Mouse (Mus musculus): ENCODE measurements around the gene Gnptg.

Gene Gnptg

DNA sequence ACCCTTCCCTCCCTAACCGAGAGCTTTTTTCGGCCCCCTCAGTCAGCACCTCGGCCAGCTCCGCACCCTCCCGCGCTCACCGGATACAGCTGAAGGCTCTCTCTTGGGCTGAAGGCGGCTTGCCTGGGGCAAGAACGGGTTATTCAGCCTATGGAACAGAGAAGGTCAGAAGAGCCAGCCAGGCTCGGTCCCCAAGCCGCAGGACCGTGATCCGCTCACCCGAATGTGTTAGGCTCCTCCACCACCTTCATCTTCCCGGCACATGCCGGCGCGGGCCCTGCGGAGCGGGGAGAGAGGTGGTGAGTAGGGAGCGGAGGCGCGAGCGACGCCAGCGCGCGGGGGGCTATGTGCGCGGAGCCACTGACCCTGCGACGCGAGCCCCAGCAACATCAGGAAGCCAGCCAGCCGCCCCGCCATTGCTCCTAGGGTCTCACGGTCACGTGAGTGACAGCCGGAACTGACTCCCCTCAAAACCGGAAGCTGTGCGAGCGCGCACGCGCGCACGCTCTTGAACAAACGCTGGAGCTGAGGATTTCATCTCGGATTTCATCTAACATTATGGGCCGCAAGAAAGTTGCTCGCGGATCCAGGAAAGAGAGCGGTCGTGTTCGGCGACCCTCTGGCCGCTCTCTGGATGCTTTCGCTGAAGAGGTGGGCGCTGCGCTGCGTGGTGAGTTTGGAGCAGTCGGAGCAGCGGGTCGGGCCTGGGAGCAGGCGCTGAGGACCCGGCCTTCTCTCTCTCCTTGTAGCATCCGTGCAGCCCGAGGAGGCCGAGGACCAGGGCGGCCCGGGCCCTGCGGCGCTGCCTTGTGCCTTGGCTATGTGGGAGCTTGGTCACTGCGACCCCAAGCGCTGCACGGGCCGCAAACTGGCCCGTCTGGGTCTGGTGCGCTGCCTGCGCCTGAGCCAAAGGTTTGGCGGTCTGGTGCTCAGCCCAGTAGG, at the start of gene Gnptg, which contains the start of gene Tsr3:
TSS of gene Gnptg (minus strand) at position 430 of the 942 bp plus-strand sequence.
TSS of gene Tsr3 (plus strand) at position 476 of the 942 bp plus-strand sequence.
- peak; percentile 87 for DNase-seq (ENCODE audit: low spot score)

DNA sequence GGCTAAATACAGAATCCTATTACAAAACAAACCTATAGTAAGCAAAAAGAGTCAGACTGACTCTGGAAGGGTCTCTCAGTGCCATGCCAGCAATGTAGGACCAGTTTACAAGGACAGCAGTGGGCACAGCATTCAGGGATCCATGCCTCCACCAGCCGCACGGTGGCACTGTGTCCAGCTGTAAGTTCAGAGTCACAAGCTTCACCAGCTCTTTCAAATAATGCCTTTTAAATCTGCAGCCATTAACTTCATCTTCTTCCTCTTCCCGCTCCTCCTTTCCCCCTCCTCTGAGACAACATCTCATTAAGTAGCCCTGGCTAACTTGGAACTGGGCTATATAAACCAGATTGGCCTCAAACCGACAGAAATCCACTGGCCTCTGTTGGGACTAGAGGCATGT, 48.9 kb upstream of the Gnptg start:
- DNase-seq (ENCODE audit: low spot score), result peak; percentile 45

DNA sequence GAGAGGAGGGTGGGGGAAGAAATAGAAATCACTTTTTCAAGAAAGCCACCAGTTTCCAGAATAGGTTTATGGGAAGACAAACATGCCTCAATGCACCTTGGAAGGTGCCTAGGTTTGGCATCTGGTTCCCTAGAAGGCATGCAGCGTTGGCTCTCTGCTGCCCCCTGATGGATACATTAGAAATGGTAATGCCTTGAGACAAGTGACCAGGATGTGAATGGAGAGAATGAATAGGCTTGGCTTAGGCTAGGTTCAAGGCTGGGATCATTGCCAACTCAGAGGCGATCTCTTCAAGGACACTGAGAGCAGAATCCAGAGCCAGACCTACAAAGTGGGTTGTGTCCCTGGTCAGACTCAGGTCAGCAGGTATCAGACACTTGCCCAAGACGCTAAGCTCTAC, 45.1 kb upstream of the Gnptg start:
- DNase-seq (ENCODE audit: low spot score), result peak; percentile 72

DNA sequence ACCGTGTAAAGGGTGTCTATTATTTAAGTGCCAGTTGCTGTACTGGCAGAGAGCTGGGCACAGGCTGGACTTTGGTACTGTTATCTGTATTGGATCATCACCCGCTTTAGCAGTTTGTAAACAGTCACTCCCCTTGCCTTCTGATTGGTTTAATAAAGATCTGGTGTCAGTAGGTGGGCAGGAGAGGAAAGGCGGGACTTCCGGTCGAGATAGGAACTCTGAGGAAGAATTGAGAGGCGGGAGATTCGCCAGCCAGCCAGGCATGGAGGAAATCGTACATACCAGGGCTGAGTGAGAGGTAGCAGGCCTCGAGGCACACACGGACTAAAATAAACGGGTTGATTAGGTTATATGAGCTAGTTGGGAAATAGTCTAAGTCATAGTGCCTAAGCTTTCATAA, 42.2 kb upstream of the Gnptg start:
- DNase-seq (ENCODE audit: low spot score), result peak; percentile 72

DNA sequence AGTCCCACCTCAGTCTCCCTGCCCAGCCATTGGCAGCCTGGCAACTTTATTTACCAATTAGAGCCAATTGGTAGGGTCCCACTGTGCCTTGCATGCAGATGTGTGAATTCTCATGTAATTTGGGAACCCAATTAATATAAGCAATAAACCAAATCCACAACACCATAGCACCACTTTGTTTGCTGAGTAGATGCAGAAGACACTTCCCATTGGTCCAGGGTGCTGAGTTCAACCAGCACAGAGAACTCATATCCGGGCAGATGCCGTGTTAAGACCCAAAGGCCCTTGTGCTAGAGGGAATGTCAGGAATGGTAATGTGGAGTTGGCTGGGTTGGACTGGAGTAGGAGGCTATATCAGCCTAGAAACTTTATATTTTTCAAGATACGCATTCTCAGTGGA, 35.9 kb upstream of the Gnptg start:
- no peak for DNase-seq (ENCODE audit: low spot score)

DNA sequence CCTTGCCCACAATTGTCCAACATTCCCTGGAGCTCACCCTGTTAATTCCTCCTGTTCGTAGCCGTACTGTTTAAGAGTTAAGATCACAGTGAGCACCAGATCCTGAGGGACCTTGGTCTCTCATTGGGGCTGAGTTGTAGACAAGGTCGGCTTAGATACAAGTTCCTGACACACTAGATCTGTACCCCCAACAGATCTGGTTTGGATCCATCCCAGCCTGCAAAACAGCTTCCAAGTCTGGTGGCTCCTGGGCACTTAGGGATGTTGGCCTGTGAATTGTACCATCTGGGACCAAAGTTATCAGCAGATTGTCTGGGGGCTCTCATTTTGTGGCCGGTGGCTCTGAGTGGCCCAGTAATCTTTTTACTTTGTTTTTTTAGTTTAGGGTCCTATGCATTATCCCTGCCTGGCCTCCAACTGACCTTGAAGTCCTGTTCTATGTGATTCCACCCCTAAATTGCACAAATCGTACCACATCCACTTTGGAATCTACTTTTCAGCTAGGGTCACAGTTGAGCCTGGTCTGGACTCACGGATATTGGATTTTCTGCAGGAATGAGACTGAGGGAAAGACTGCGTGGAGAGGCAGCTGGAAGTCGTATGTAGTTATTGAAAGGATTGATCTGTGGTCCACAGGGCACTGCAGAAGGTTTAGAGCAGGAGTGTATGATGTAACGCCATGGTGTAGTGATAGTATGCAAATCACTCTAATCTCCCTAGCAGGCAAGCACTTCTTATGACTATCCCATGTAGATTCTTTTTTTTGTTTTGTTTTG, 34.8 kb upstream of the Gnptg start, which contains the start of gene Ube2i:
TSS of gene Ube2i (minus strand) at position 52 of the 776 bp plus-strand sequence.
- DNase-seq (ENCODE audit: low spot score), result no peak

DNA sequence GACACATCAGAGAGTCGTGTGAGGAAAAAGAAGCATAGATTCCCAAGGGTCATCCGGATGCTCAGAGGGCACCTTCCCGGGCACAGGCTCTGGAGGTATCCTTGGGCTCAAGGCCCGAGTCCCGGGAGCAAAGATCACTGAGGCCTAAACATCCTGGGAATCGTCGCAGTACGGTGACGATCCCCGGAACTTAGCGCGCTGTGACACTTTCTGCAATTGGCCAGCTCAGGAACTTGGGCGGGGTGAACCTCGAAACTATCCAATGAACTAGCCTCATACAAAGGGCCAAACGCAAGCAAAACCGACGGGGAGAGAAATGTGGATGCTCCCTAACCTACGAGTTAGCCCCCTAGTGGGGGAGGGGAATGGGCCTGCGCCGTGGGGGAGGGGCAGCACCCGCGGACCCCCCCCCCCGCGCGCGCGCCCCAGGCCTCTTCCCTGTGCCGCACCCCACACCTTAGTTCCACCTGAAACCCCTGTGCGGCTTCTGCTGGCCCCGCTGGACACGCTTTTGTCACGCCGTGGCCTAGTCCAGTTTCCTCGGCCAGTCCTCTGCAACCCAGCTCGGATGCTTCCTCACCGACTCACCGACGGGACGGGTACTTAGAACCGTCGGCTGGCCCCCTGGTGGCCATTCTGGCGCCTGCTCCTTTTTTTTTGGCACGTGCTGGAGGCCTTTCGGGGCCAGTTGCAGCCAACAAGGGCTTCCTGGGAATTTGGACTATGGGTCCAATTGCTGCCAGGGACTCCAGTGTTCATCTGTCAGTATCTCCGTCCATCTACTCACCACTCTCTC, 34.0 kb upstream of the Gnptg start:
- DNase-seq (ENCODE audit: low spot score), result peak; percentile 92

DNA sequence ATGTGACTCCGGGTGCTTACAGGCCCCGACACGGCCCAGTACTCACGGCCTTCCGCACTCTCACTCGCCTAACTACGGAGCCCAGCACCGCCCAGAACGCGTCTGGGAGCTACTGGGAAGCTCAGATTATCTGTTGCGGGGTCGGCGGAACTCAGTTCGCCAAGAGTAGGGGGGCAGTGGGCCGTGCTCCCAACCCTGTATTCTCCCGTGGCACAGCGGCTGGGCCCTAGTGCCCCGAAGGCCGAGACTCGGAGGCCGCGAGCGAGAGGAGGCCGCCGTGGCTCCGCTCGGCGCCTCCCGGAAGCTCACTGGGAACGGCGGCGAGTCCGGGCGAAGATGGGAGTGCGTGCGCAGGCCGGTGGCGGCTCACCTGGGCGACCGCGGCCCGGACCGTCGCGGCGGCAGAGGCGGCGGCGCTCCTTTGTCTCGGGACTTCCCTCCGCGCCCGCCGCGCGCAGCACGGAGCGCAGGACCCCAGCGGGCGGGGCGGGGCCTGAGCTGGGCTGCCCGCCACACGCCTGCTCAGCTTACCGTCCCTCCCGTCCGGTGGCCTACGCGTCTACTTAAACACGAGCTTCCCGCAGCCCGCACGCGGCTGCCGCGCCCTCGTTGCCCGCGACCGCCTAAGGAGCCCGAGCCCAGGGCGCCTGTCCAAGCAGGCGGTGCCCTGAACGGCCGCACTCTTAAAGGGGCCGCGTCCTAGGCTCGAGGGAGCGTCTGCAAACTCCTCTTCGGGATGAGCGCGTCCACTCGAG, 33.2 kb upstream of the Gnptg start:
- DNase-seq (ENCODE audit: low spot score), result peak; percentile 89

DNA sequence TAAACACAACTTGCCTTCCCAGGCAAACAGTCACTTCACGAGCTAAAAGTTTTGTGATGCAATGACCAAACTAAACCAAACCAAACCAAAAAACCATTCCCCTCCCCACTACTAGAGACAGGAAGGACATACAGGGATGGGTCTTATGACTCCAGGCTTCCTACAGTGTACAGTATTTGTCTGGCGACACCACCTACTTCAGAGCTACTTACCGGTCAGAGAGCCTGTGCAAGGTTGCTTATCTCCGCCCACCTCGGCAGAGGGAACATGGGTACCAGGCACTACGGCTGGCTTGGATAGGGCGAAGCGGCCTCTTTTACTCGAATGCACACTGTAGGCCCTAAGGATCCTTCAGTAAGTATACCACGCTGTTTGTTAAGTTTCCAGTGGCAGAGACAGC, 32.4 kb upstream of the Gnptg start:
- DNase-seq (ENCODE audit: low spot score), result peak; percentile 30

DNA sequence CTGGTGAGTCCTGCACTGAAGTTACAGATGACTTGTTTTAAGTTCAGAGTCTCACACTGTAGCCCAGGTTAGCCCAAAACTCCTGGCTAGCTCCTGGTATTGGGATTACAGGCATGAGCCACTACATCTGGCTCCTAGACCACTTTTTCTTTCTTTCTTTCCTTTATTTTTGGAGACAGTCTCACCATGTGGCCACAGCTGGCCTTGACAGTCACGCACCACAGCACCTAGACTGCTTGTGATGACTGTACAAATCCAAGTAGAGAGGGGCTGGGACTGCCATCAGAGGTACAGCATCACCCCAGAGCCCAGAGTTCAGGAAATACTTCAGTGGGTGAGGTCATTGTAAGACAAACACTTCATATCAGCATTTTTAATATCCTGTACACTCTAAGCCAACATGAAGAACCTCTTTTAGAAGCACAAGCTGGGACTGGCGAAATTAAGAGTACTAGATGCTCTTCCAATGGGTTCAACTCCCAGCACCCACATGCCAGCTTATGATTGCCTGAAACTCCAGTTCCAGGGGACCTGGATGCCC, 30.9 kb upstream of the Gnptg start:
- no peak for DNase-seq (ENCODE audit: low spot score)

DNA sequence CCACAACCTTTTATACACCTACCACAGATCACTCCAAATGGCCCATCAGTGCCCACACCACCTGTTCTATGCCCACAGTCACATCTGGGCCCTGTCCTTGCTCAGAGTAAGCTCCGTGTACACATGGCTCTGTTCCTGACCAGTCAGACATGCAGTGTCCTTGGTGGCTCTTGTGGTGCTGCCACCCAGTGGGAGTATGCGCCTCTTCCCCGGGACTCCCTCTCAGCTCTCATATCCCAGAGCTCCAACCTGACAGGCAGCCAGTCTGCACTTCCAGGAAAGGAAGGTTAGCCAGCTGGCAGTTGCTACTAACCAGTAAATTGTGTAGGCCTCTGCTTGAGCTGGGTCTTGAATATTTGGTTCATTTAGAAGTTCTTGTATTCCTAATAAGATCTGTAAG, 24.5 kb upstream of the Gnptg start:
- no peak for DNase-seq (ENCODE audit: low spot score)

DNA sequence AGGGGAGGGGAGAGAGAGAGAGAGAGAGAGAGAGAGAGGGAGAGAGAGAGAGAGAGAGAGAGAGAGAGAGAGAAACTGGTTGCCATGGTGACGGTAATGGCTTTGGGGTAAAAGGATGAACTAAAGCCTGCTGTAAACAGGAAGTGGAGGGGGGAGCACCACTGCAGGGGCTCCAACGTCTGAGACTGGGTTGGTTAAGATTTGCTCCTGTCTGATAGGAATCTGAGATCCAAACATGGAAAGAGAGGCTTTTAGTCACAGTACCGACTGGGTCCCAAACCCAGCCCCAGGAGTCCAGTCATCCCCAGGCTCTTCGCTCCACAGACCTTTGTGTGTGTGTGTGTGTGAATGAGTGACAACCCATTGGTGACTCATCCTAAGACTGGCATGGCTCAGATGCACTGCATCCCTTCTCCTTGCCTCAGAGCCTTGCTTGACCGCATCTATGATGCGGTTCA, 17.9 kb upstream of the Gnptg start:
- no peak for DNase-seq (ENCODE audit: low spot score)

DNA sequence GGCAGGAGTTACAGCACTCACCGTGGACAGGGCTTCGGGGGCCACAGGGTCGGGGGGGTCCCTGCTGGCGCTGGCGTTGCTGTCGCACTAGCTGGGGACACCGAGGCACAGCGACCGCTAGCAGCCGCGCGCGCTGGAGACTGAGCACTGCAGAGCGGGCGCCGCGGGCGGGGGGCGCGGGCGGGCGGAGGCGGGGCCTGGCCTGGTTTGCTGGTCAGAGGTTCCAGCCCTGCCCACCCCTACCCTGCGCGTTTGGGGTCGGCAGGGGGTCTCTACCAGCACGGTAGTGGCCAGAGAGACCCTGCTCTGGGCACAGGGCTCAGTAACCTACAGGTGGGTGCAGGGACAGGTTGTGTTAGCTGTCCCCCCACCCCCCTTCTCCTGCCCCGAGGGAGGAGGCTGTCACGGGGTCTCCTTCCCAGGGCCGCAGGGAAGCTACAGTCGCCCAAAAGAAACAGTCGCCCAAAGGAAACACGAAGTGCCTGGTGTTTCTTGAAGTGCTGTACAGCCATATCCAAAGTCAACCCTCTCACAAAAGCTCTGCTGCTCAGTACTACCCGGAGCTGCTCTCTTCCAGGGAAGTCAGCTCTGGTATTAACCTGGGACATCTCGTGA, 16.3 kb upstream of the Gnptg start, which contains the start of gene Baiap3:
TSS of gene Baiap3 (minus strand) at position 225 of the 615 bp plus-strand sequence.
- no peak for DNase-seq (ENCODE audit: low spot score)

DNA sequence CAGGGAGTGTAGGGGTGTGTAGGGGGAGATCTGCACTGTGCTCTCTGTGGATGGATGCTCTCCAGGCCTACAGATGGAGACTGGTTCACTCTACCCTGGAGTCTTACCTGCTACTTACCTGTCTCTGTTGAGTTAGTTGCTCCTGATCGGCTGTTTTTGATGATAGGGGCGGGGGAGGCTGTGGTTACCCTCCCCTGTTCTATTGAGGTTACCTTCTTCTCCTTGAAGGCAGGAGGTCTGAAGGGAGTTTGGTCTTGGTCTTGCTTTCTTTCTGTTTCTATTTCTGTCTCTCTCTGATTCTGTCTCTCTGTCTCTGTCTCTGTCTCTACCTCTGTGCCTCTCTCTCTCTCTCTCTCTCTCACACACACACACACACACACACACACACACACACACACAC, 15.2 kb upstream of the Gnptg start:
- DNase-seq (ENCODE audit: low spot score), result no peak

DNA sequence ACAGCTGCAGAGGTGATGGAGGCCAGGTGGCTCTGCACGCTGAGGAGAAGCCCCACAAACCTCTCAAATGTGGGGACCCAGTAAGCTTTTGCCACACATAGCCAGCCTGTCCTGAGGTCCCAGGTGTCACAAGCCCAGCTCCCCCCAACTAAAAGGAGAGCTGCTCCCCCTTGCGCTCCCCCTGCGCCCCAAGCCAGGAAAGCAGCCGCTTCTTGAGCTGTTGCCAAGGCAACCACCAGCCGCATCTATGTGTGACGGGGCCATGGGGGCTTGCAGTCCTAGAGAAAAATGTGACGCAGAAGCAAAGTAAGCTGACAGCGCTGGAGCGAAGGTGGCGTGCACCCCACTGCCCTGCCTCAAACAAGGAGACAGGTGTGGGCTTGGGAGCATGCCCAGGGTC, 13.8 kb upstream of the Gnptg start:
- DNase-seq (ENCODE audit: low spot score), result no peak

DNA sequence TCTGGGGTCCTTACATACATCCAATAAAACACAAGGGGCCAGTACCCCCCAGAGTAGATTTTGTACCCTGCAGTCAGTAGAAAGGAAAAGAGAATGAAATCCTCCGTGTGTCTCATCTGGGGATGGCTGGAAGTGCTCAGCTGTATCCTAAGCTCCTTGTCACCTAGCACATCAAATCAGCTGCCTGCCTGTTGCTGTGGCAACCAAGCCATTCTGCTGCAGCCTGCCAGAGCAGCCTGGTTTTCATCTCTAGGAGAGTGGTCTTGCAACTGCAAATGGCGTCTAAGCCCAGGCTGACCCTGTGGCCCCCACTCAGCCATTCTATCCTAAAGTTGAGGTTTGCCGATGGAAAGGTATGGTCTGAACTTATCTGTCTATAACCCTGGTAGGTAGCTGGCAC, 12.7 kb upstream of the Gnptg start:
- DNase-seq (ENCODE audit: low spot score), result no peak

DNA sequence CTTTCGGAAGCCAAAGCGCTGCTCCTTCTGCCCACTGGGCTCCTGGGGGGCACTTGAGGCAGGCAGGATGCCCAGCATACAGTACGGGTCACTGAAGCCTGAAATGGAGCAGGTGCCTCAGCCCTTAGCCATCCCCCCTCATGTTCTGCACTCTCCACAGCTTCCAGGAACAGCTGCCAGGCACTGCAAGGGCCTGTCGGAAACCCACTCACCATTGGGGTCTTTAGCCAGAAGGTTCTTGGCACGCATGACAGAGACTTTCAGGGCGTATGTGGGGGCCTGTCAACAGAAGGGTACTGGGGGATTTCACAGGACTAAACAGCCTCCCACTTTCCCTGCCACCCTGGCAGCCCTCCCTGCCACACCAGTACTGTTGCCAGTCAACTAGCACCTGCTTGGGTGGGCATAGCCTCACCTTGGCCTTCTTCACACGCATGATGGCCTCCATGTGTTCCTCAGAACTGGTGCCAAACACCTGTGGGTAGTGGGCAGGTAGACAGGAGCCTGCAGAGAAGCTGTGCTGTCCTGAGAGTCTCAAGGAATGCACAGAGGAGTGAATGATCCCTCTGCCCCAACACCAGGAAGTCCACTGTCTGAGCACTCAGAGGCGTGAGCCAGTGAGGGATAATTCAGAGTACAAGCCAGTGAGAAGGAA, 10.4 kb upstream of the Gnptg start:
- DNase-seq (ENCODE audit: low spot score), result no peak

DNA sequence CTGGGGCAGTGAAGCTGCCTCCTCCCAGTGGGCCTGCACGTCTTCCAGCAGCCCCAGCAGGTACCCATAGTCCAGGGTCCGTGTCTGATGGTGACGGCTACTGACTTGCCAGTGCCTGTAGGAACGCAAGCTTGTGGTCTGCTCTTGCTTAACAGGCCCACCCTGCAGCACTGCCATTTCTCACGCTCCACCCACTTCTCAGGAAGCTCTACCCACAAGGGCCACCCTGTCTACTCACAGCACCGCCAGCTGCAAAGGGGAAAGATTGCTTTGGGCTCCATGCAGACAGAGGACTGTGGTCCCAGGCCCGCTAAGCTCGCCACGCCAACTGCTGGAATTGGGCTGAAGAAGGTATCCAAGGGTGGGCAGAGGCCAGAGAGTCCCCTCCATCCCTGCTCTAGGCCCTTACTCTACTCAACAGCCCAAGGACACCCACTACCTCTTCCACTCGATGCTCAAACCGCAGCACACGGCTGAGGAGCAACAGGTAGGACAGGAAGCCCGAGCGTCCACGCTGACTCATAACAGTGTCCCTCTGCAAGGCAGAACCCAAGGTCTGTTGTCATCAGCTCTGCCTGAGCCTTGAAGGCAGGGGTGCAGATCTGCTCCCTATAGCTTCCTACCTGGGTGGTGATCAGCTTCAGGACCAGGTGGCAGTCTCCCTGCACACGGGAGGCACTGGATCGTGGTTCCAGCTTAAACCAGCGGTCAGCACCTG, 8.3 kb upstream of the Gnptg start:
- no peak for DNase-seq (ENCODE audit: low spot score)

DNA sequence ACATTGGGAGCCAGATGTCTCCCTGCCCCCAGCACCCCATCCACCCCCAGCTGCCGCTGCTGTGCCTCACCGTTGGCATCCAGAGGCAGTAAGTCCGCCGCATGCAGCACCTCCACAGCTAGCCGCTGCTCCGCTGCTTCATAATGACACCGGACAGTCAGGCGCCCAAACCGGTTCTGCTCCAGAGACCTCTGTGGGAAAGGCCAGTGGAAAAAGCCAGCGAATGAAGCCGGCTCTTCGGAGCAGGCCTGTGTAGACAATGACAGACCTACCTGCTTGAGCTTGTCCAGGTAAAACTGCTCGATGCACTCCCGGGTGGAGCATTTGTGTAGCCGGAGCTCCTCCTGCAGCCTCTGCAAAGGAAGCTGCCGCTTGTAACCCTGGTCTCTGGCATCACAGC, 4.3 kb upstream of the Gnptg start:
- peak; percentile 86 for DNase-seq (ENCODE audit: low spot score)
